Mouse (Mus musculus) CH12.LX (cell line): ENCODE data around the gene 1700092M07Rik. TPM values are rescaled to one million over a fixed set of nuclear protein-coding genes. Genes with fewer than 3 reads are reported as not detected.

ENCODE experiments used
- DNase-seq: peaks from one replicate; pipeline ENCODE4 v3.0.0-alpha.2; 2013; ENCODE audit errors: extremely low read depth
- H3K27ac ChIP-seq: 2 replicates; pipeline ENCODE4 v1.5.1; 2012; ENCODE audit warnings: low read depth, mild to moderate bottlenecking, control low read depth, moderate library complexity; ENCODE audit not compliant: insufficient read depth
- H3K27me3 ChIP-seq: replicated peaks from 2 replicates; pipeline ENCODE3; 2012; ENCODE audit warnings: inconsistent platforms
- H3K36me3 ChIP-seq, 2 experiments: replicated peaks in 1 of 2; 2 replicates each; pipeline versions ENCODE3 to v1.6.1; 2012; ENCODE audit warnings: inconsistent platforms in 1 of 2, low read length in 1 of 2, mild to moderate bottlenecking in 1 of 2, mixed read lengths in 1 of 2, moderate library complexity in 1 of 2; ENCODE audit not compliant: control insufficient read depth in 1 of 2, insufficient read depth in 1 of 2
- H3K4me1 ChIP-seq, 2 experiments: 2 replicates each; pipeline ENCODE4 v1.6.1; 2012; ENCODE audit warnings: inconsistent platforms in 1 of 2, moderate library complexity in 1 of 2; ENCODE audit not compliant: insufficient read depth in 2 of 2, control insufficient read depth in 1 of 2
- H3K4me2 ChIP-seq: 2 replicates; pipeline ENCODE4 v1.6.1; 2012; ENCODE audit warnings: low read depth, mild to moderate bottlenecking, control low read depth; ENCODE audit not compliant: poor library complexity, insufficient read depth, severe bottlenecking
- H3K4me3 ChIP-seq, 3 experiments: fragments of 150-350 bp in 1 of 3; sonication (generic) in 1 of 3; replicated peaks in 1 of 3; 2 replicates each; pipeline versions ENCODE3 to v1.5.1; 2011 to 2012; ENCODE audit warnings: low read depth in 2 of 3, low read length in 2 of 3, mild to moderate bottlenecking in 2 of 3, moderate library complexity in 2 of 3, control low read depth in 1 of 3, improper control_type of control experiment in 1 of 3, inconsistent platforms in 1 of 3, mixed read lengths in 1 of 3; ENCODE audit not compliant: poor library complexity in 1 of 3
- H3K79me2 ChIP-seq: replicated peaks from 2 replicates; pipeline ENCODE4 v1.6.1; 2012; ENCODE audit warnings: mild to moderate bottlenecking, moderate library complexity; ENCODE audit not compliant: control insufficient read depth, poor library complexity, insufficient read depth, severe bottlenecking; ENCODE audit errors: extremely low read depth
- H3K9ac ChIP-seq: 2 replicates; pipeline ENCODE4 v1.6.1; 2012; ENCODE audit warnings: low read depth, mild to moderate bottlenecking, control low read depth, moderate library complexity; ENCODE audit not compliant: insufficient read depth
- H3K9me3 ChIP-seq: replicated peaks from 2 replicates; pipeline ENCODE3; 2012; ENCODE audit warnings: low read length, inconsistent platforms, mixed read lengths
- BHLHE40 ChIP-seq: IDR thresholded peaks from 2 replicates; pipeline ENCODE4 v1.6.1; 2011; ENCODE audit warnings: mild to moderate bottlenecking, low read depth, low read length, improper control_type of control experiment
- CHD1 ChIP-seq: IDR thresholded peaks from 2 replicates; pipeline ENCODE4 v1.6.1; 2012; ENCODE audit warnings: low read depth, low read length, improper control_type of control experiment, inconsistent platforms
- CHD2 ChIP-seq: IDR thresholded peaks from 2 replicates; pipeline ENCODE4 v1.6.1; 2011; ENCODE audit warnings: low read length, improper control_type of control experiment
- CTCF ChIP-seq, 2 experiments: IDR thresholded peaks in 1 of 2; conservative IDR thresholded peaks in 1 of 2; 2 replicates each; pipeline ENCODE4 v1.5.1; 2011 to 2012; ENCODE audit warnings: low read depth in 2 of 2, low read length in 2 of 2, improper control_type of control experiment in 1 of 2, inconsistent platforms in 1 of 2, mild to moderate bottlenecking in 1 of 2, moderate library complexity in 1 of 2
- ELF1 ChIP-seq: IDR thresholded peaks from 2 replicates; pipeline ENCODE4 v1.6.1; 2014; ENCODE audit warnings: low read depth, mild to moderate bottlenecking, inconsistent platforms, low read length, improper control_type of control experiment
- EP300 ChIP-seq: IDR thresholded peaks from 2 replicates; pipeline ENCODE4 v1.6.1; 2011; ENCODE audit warnings: low read length, improper control_type of control experiment
- GABPA ChIP-seq: IDR thresholded peaks from 2 replicates; pipeline ENCODE4 v1.6.1; 2012; ENCODE audit warnings: low read depth, low read length, improper control_type of control experiment, inconsistent platforms; ENCODE audit not compliant: insufficient replicate concordance
- HCFC1 ChIP-seq: IDR thresholded peaks from 2 replicates; pipeline ENCODE4 v1.6.1; 2012; ENCODE audit warnings: low read depth, mild to moderate bottlenecking, inconsistent platforms, low read length, improper control_type of control experiment
- KAT2A ChIP-seq: IDR thresholded peaks from 2 replicates; pipeline ENCODE4 v1.6.1; 2012; ENCODE audit warnings: low read length, improper control_type of control experiment, inconsistent platforms; ENCODE audit not compliant: insufficient replicate concordance
- MAFK ChIP-seq: IDR thresholded peaks from 2 replicates; pipeline ENCODE4 v1.6.1; 2011; ENCODE audit warnings: low read length, improper control_type of control experiment; ENCODE audit not compliant: insufficient replicate concordance
- MAX ChIP-seq: IDR thresholded peaks from 2 replicates; pipeline ENCODE4 v1.6.1; 2011; ENCODE audit warnings: low read length, improper control_type of control experiment
- MAZ ChIP-seq: IDR thresholded peaks from 2 replicates; pipeline ENCODE4 v1.6.1; 2012; ENCODE audit warnings: low read depth, mild to moderate bottlenecking, inconsistent platforms, low read length, improper control_type of control experiment, moderate library complexity
- MEF2A ChIP-seq: IDR thresholded peaks from 2 replicates; pipeline ENCODE4 v1.6.1; 2014; ENCODE audit warnings: low read depth, mild to moderate bottlenecking, inconsistent platforms, low read length, improper control_type of control experiment, borderline replicate concordance
- MXI1 ChIP-seq: IDR thresholded peaks from 2 replicates; pipeline ENCODE4 v1.6.1; 2011; ENCODE audit warnings: mild to moderate bottlenecking, low read depth, low read length, improper control_type of control experiment
- MYC ChIP-seq: IDR thresholded peaks from 2 replicates; pipeline ENCODE4 v1.6.1; 2011; ENCODE audit warnings: low read depth, mild to moderate bottlenecking, improper control_type of control experiment, low read length
- PAX5 ChIP-seq: IDR thresholded peaks from 2 replicates; pipeline ENCODE4 v1.6.1; 2012; ENCODE audit warnings: low read length, inconsistent platforms, mixed read lengths
- POLR2A ChIP-seq: IDR thresholded peaks from 2 replicates; pipeline ENCODE4 v1.6.1; 2011; ENCODE audit warnings: low read depth, mild to moderate bottlenecking, improper control_type of control experiment, low read length
- RAD21 ChIP-seq: IDR thresholded peaks from 2 replicates; pipeline ENCODE4 v1.6.1; 2011; ENCODE audit warnings: low read depth, mild to moderate bottlenecking, low read length, improper control_type of control experiment, moderate library complexity
- RCOR1 ChIP-seq: conservative IDR thresholded peaks from 2 replicates; pipeline ENCODE4 v1.6.1; 2012; ENCODE audit warnings: low read depth, mild to moderate bottlenecking, inconsistent platforms, low read length, improper control_type of control experiment
- SIN3A ChIP-seq: IDR thresholded peaks from 2 replicates; pipeline ENCODE4 v1.6.1; 2012; ENCODE audit warnings: low read length, improper control_type of control experiment, inconsistent platforms
- SMC3 ChIP-seq: IDR thresholded peaks from 2 replicates; pipeline ENCODE4 v1.6.1; 2011; ENCODE audit warnings: low read depth, low read length, improper control_type of control experiment
- TCF12 ChIP-seq: IDR thresholded peaks from 2 replicates; pipeline ENCODE4 v1.6.1; 2014; ENCODE audit warnings: low read depth, mild to moderate bottlenecking, inconsistent platforms, low read length, improper control_type of control experiment
- UBTF ChIP-seq: IDR thresholded peaks from 2 replicates; pipeline ENCODE4 v1.6.1; 2012; ENCODE audit warnings: low read depth, mild to moderate bottlenecking, inconsistent platforms, low read length, improper control_type of control experiment, moderate library complexity
- USF2 ChIP-seq: conservative IDR thresholded peaks from 2 replicates; pipeline ENCODE4 v1.6.1; 2011; ENCODE audit warnings: low read depth, low read length, improper control_type of control experiment
- ZKSCAN1 ChIP-seq: IDR thresholded peaks from 2 replicates; pipeline ENCODE4 v1.6.1; 2012; ENCODE audit warnings: low read depth, inconsistent platforms, low read length, improper control_type of control experiment, borderline replicate concordance
- ZMIZ1 ChIP-seq: IDR thresholded peaks from 2 replicates; pipeline ENCODE4 v1.6.1; 2012; ENCODE audit warnings: low read depth, mild to moderate bottlenecking, inconsistent platforms, low read length, improper control_type of control experiment
- ZNF384 ChIP-seq: IDR thresholded peaks from 2 replicates; pipeline ENCODE4 v1.6.1; 2012; ENCODE audit warnings: low read depth, low read length, improper control_type of control experiment, inconsistent platforms
- dilution Hi-C: fragments of 300-500 bp; cut with MboI; formaldehyde crosslinking; loops from 2 replicates; pipeline ENCODE4 v1.14.3; 2020; ENCODE audit warnings: low sequenced_read_pairs; ENCODE audit not compliant: extremely low pct_unique_long_range_greater_than_20kb, extremely low pct_ligation_motif_present
- in situ Hi-C: fragments of 300-500 bp; cut with MboI; formaldehyde crosslinking; loops from 3 replicates; pipeline ENCODE4 v1.14.3; 2019; ENCODE audit warnings: low sequenced_read_pairs, low pct_ligation_motif_present, low pct_unique_long_range_greater_than_20kb, mixed read lengths
- polyA plus RNA-seq: library from polyadenylated mRNA; unstranded; fragments of >175 nt; gene quantifications from 2 replicates; pipeline ENCODE4 v1.2.1, GENCODE M21; 2012; ENCODE audit warnings: low read depth; ENCODE audit not compliant: insufficient read length
- total RNA-seq, 2 experiments: library from RNA; depleted of rRNA; stranded (reverse); fragments of 300-350 nt in 1 of 2; fragments of >200 nt in 1 of 2; gene quantifications; 2 replicates each; pipeline ENCODE4 v1.2.3; 2012 to 2014

Gene 1700092M07Rik
- total and polyA plus RNA-seq, 3 experiments: 1.0 to 3.8 (median 3.1) TPM

DNA sequence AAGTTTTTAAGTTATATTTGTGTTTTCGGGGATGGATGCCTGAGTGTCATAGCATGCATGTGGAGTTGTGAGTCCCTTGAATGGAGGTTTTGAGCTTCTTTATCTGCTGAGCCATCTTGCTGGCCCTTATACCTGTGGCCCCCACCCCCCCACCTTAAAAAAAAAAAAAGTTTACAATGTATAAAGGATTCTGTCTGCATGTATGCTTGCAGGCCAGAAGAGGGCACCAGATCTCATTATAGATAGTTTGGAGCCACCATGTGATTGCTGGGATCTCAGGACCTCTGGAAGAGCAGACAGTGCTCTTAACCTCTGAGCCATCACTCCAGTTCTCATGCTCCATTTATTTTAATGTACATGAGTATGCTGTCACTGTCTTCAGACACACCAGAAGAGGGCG, 6.8 kb downstream of the 1700092M07Rik start:
- Histone ChIP-seq H3K4me1 (peaks cover 4 to 13% of the 10 kb centered on the region in 2 experiments), H3K9ac (no peak overlapping the region), H3K4me2 (no peak overlapping the region), H3K4me3 (no peak overlapping the region), H3K36me3 (peaks cover 71 to 91% of the 10 kb centered on the region in 2 experiments), H3K27me3 (no peaks in the 10 kb centered on the region), H3K27ac (no peak overlapping the region), H3K9me3 (no peaks in the 10 kb centered on the region), H3K79me2 (peaks cover 13% of the 10 kb centered on the region)
- in situ Hi-C loops (loop anchor here (25.0 kb wide), 1 partner anchor 365 kb away; no protein-coding TSS in a partner anchor), dilution Hi-C loops (no loop called here)
- no peak for DNase-seq
- peak in 1 of 2 experiments; percentile 53; a peak in 2 of 4 replicates for TF ChIP-seq CTCF (conservative IDR thresholded peaks at IDR 0.05 in 1 of 2, IDR thresholded peaks at IDR 0.05 in 1 of 2; ENCODE audit: low read depth in 2 of 2, low read length in 2 of 2)
- TF ChIP-seq CHD2: no peak
- peak; percentile 28 for TF ChIP-seq SMC3
- TF ChIP-seq SIN3A: no peak
- TF ChIP-seq MYC: 0 out of 2 replicates have a peak, but pooled peaks have one; percentile 17
- TF ChIP-seq USF2: no peak
- no peak for TF ChIP-seq MAFK
- TF ChIP-seq BHLHE40: no peak
- TF ChIP-seq ELF1: no peak
- TF ChIP-seq EP300: no peak
- TF ChIP-seq KAT2A: no peak
- no peak for TF ChIP-seq RCOR1
- no peak for TF ChIP-seq TCF12
- no peak for TF ChIP-seq MAX
- TF ChIP-seq RAD21: peak; percentile 22
- no peak for TF ChIP-seq GABPA
- TF ChIP-seq ZNF384: peak; percentile 90
- 0 out of 2 replicates have a peak, but pooled peaks have one; percentile 45 for TF ChIP-seq MAZ

- dilution Hi-C loops (no loop called here), in situ Hi-C loops (no loop called here)
- H3K4me3 ChIP-seq: no peak overlapping the region
- peak overlapping the region; percentile 97 for H3K4me2 ChIP-seq
- no peaks in the 10 kb centered on the region for H3K9me3 ChIP-seq
- no peak for TF ChIP-seq ZNF384
- no peak for TF ChIP-seq UBTF
- TF ChIP-seq POLR2A: no peak
- TF ChIP-seq EP300: no peak
- TF ChIP-seq PAX5: no peak
- TF ChIP-seq MAX: no peak
- TF ChIP-seq RAD21: no peak
- TF ChIP-seq KAT2A: no peak
- no peak for TF ChIP-seq CTCF (conservative IDR thresholded peaks at IDR 0.05 in 1 of 2, IDR thresholded peaks at IDR 0.05 in 1 of 2; ENCODE audit: low read depth in 2 of 2, low read length in 2 of 2)
- no peak for TF ChIP-seq MAFK
- TF ChIP-seq MAZ: no peak
- TF ChIP-seq SMC3: no peak
- TF ChIP-seq MEF2A: no peak
- no peak for TF ChIP-seq ELF1
- TF ChIP-seq HCFC1: no peak
- TF ChIP-seq CHD1: no peak
- no peak for TF ChIP-seq ZMIZ1
- TF ChIP-seq MXI1: no peak
- TF ChIP-seq ZKSCAN1: no peak
- peaks cover 0 to 26% of the 10 kb centered on the region in 2 experiments; a peak in 2 of 4 replicates for H3K4me1 ChIP-seq
- peaks cover 45% of the 10 kb centered on the region for H3K79me2 ChIP-seq
- H3K27me3 ChIP-seq: no peaks in the 10 kb centered on the region
- no peak overlapping the region for H3K27ac ChIP-seq
- DNase-seq: no peak
- H3K9ac ChIP-seq: peak overlapping the region; percentile 80
- H3K36me3 ChIP-seq: peaks cover 32 to 41% of the 10 kb centered on the region in 2 experiments
Measured at GRCm38 (mm10) chr19:8755652-8756051, 15.1 kb downstream of the 1700092M07Rik start.
